Mouse (Mus musculus) adipocyte (in vitro differentiated cells): ENCODE data around the gene Angptl1.

ENCODE experiments used
- DNase-seq: peaks from one replicate; pipeline ENCODE4 v3.0.0-alpha.2; 2016; ENCODE audit warnings: low spot score

Angptl1 gene

DNA sequence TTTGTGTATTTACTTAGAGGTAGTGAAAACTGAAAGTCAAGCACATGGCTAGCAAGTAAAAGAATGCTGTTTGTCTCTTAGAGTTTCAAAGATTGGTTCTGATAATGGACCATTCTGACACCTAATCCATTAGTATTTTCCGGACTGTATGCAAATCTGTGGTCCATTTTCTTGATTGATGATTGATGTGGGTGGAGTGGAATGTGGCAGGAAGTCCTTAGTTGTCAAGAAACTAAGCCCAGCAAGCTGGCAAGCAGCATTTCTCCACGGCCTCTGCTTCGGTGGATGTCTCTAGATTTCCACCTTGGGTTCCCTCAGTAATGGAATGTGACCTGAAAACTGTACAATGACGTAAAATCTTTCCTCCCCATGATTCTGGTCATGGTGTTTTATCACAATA, 32.3 kb downstream of the Angptl1 start:
- DNase-seq = no peak

DNA sequence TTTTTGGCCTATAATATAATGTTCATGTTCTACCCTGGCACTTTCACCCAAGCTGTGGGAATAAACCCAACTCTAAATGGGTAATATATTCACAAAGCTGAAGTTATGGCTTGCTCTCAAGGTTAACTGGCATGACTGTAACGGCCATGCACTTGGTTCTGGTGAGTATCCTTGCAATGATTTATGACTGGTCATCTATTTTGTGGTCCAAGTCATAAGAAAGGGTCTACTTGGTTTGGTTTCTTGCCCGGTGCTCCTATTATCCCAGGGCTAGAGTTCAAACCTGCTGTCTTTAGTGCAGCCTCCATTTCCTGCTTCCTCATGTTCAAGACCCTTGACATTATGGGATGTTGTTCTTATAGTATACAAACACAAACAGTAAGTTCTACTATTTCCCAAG, 46.4 kb downstream of the Angptl1 start:
- DNase-seq = peak; percentile 13

DNA sequence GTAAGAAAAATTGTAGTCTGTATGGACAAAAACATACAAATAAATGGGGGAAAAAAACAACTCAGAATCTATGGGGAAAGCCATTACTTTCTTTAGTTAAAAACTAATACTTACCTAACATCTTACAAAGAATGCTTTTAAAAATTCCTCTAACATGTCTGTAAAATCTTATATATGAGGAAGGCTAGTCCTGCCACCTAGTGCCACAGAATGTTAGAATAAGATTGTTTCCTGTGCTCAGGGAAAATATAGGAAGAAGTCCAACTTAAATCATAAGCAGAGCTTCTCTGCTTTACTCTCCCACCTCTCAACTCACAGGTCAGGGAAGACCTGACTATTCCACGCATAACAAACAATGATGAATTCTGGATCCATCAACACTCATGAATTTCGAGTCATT, 47.5 kb downstream of the Angptl1 start:
- peak; percentile 32 for DNase-seq

DNA sequence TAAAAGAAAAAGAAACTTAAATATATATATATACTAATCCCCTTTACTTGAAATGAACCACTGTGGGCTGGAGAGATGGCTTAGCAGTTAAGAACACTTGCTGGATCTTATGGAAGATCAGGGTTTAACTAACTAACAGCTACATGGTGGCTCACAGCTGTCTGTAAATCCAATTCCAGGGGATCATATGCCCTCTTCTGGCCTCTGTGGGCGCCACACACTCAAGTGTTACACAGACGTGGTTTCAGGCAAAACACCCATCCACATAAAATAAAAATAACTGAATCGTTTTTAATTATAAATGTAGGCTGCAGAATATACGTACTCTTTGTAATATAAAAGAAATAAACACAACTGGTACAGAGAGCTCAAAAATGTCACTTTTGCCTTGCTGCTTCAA, 50.5 kb downstream of the Angptl1 start:
- no peak for DNase-seq

DNA sequence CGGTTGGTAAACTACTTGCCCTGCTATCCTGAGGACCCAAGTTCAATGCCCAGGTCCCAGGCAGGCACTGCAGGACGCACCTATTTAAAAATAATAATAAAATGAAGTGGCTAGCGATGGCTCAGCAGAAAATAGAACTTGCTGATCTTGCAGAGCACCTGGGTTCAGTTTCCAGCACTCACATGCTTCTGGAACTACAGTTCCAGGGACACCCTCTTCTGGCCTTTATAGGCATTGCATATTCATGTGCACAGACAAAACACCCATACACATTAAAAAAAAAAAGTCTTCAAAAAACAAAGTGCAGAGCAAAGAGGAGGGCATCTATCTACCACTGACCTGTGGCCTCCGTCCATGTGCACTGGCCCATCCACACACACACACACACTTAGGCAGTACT, 53.2 kb downstream of the Angptl1 start:
- no peak for DNase-seq

DNA sequence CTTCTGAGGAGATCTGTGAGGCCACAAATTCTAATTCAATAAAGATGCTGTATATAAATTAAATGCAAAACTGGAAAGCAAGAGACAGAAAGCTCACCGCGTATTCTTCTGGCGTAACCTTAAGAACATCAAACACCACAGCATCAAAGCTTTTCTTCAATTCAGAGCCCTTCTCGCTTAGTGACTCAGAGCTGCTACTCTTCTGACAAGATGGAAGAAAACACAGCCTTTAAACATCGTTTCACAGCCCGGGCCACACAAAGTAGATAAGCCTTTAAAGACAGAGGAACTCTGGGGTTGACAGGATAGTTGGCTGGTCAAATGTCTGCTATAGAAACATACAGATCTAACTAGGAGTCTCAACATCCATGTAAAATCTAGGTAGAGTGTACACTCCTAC, 63.3 kb downstream of the Angptl1 start:
- no peak for DNase-seq

DNA sequence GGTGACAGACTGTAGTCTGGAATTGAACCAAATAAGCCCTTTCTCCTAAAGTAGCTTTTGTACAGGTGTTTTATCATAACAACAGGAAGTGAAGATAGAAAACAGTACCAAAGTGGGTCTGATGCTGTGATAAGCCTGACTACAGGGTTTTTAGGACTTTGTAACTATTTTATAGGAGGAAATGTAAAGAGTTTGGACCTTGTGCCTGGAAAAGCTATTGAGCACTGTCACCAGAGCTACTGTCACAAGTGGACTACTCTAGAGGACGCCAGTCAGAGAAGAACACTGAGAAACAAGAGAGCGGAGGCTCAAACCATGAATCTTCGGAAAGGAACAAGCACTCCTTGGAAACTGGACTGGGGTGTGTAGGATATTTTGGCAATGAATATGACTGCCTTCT, 65.5 kb downstream of the Angptl1 start:
- DNase-seq = no peak

DNA sequence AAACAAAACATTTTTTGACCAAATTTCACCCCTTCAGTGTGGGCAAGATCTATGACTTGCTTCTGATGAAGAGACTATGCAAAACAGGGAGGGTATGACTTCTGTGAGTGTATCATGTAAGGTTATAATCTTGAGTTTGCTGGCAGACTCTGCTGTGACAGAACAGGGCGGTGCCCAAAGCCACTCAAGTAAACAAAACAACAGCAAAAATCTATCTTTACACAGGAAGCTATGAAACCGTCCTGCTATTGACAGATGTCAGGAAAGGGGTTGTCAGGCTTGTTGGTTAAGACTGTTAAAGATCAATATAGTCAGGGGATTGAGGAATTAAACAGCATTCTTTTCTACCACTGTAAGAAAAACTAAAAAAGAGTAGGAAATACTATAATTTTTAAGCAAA, 67.3 kb downstream of the Angptl1 start:
- DNase-seq = no peak

DNA sequence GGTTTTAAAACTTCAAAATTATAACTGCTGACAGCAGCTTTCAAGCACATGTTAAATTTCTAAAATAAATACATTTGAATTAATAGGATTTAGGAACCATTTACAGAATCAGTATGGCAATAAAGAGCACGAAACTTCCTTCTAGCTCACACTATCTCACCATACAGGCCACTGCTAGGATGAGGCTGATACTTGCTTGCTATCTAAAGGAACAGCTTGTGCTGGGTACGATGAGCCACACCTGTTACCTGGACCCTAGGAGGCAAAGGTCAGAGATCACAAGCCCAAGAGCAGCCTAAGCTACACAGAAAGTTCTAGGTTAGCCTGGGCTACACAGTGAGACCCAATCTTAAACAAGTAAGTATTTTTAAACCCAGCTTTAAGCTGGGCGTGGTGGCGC, 70.9 kb downstream of the Angptl1 start:
- no peak for DNase-seq

DNA sequence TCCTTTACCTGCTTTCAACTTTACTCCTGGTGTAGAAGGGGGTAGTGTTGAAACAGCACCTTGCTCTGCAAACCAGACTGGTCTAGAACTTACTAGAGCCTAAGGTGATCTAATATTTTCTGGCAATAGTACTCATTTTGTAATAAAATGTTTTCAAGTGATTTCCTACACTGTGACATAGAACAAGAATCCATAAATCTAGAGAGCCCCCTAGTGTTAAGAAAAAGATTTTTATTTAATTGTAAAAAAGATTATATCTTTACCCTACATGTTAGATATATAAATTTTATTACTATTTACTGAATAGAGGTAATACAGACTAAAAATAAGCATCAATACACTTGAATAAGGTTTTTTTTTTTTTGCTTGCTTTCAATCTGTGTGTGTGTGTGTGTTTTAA, 71.5 kb downstream of the Angptl1 start:
- peak; percentile 18 for DNase-seq
